Mouse (Mus musculus): ENCODE results near the gene 1700003E16Rik.

Gene 1700003E16Rik

DNA sequence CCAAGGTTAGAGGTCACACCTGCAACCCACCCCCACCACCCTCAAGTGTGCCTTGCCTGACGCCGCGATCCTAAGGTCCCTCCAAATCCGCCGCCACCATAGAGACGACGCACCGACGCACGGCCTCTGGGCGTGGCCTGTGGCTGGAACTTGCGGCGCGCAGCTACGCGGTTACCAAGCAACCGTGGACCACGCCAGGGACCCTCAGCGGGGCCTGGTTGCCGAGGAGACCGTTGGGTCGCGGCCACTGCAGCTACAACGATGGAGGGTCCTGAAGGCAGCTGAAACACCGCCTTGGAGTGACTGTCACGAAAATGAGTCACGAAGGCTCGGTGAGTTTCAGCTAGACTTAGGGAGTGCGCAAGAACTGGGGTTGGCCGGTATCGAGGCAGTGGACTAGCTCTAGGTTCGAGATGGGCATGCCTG is at the start of gene 1700003E16Rik, which contains the start of gene Wdr54:
Gene 1700003E16Rik, plus strand, starts transcription at position 146 of the 426 bp plus-strand sequence.
Gene Wdr54, minus strand, starts transcription at position 139 of the 426 bp plus-strand sequence.
- DNase-seq (ENCODE audit: low spot score): no peak

DNA sequence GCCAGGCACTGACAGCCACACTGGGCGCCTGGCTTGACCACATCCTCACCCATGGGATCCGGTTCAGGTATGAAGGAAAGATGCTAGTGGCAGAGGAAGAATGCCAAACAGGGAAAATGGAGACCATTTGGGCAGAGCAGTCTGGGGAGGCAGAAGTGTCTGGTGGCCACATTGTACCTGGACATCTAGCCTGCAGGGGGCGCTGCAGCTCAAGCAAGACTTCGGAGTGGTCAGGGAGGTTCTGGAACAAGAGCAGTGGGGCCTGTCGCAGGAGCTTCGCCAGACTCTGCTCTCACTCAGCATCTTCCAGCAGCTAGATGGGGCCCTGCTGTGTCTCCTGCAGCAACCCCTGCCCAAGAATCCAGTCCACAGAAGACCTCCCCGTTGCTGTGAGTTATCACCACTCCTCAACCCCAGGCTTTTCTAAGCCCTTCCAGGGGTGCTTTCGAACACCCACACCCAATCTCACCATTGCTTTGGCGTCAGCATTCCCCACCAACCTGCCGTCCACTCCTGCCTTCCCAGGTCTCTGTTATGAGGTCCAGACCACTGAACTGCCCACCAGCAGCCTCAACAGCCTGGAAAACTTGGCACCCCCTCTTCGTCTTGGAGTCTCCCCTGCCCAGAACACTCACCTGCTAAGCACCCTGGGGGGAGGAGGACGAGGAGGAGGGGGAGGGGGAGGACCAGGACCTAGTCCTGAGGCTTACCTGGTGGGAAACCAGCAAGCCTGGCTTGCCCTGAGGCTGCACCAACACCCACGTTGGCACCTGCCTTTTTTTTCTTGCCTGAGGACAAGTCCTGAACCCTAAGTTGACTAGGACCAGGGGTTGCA is 48.4 kb upstream of the 1700003E16Rik start:
- peak; percentile 77 for DNase-seq (ENCODE audit: low spot score)

DNA sequence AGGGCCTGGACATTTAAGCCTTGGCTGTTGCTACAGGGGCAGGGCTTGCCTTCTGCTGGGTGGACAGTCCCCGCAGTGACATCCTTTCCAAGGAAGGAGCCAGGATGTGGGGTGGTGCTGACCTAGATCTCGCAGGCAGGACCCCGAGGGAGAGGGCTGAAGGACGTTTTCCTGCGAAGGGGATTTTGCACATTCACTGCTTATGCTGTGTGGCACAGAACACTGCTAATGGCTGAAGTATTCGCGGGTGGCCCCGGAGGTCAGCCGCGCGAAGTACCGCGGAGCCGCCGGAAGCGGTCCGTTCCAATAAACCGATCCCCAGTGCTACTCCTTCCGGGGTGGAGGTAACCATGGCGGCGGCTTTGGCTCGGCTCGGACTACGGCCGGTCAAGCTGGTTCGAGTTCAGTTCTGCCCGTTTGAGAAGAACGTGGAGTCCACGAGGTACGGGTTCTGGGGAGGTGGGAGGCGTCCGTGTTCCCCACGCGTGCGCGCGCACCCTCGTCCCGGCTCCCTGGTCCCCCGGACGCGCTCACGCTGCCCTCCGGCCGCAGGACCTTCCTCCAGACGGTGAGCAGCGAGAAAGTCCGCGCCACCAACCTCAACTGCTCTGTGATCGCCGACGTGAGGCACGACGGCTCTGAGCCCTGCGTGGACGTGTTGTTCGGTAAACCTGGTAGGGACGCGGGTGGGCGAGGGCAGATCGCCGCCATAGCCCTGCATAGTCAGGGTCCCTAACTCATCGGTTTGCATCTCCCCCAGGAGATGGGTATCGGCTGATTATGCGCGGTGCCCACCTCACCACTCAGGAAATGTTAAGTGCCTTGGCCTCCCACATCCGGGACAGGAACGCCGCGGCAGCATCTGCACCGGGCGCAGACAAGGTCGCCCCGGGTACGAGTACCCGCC is 47.2 kb upstream of the 1700003E16Rik start, which contains the start of gene Mrpl53:
Gene Mrpl53, plus strand, starts transcription at position 279 of the 907 bp plus-strand sequence.
- peak; percentile 61 for DNase-seq (ENCODE audit: low spot score)

GRCm38 (mm10) chr6:83111510-83112136 is 44.6 kb upstream of the 1700003E16Rik start:
- DNase-seq (ENCODE audit: low spot score): no peak

GRCm38 (mm10) chr6:83115011-83115671 is 41.1 kb upstream of the 1700003E16Rik start, which contains the start of gene Mogs:
Gene Mogs, plus strand, starts transcription at chr6:83115496.
- peak; percentile 88 for DNase-seq (ENCODE audit: low spot score)

DNA sequence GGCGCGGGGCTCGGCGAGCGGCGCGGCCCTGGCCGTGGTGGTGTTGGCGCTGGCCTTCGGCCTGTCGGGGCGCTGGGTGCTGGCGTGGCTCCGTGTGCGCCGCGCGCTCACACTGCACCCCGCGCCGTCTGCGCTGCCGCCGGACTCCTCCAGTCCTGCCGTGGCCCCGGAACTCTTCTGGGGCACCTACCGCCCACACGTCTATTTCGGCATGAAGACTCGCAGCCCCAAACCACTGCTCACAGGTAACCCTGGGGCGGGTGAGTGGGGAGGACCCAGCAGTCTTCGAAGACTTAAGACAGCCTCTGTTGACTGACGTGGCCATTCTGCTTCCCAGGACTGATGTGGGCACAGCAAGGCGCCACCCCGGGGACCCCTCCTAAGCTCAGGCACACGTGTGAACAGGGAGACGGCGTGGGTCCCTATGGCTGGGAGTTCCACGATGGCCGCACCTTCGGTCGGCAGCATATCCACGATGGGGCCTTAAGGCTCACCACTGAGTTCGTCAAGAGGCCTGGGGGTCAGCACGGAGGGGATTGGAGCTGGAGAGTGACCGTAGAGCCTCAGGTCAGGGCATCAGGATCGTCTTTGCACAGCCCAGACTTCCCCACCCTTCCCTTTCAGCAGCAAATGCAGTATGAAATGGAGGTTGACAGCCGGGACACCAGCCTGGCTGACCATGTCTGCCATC is 40.4 kb upstream of the 1700003E16Rik start:
- no peak for DNase-seq (ENCODE audit: low spot score)

GRCm38 (mm10) chr6:83116373-83117164 is 39.6 kb upstream of the 1700003E16Rik start:
- no peak for DNase-seq (ENCODE audit: low spot score)

DNA sequence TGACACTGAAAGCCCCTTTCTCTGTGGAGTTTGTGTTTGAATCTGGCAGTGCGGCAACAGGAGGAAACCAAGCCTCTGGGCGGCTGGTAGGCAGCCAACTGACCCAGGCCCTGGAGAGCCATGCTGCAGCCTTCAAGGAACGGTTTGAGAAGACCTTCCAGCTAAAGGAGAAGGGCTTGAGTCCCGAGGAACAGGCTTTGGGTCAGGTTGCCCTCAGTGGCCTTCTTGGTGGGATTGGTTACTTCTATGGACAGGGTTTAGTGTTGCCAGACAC is 39.1 kb upstream of the 1700003E16Rik start:
- DNase-seq (ENCODE audit: low spot score): no peak

DNA sequence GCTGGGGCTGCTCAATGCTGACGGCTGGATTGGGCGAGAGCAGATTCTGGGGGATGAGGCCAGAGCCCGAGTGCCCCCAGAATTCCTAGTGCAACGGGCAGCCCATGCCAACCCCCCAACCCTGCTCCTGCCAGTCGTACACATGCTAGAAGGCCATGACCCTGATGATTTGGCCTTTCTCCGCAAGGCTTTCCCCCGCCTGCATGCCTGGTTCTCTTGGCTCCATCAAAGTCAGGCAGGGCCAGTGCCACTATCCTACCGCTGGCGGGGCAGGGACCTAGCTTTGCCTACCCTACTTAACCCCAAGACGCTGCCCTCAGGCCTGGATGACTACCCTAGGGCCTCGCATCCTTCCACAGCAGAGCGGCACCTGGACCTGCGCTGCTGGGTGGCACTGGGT is 38.6 kb upstream of the 1700003E16Rik start:
- DNase-seq (ENCODE audit: low spot score): no peak

DNA sequence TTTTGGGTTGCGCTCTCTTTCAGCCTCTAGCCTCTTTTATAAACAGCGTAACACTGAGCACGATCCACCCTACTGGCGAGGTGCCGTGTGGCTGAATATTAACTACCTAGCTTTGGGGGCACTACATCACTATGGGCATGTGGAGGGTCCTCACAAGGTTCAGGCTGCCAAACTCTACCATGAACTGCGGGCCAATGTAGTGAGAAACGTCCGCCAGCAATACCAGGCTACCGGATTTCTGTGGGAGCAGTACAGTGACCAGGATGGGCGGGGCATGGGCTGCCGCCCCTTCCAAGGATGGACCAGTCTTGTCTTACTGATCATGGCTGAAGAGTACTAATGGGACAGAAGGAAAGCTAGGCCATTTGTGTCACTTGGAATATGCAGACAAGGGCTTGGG is 37.8 kb upstream of the 1700003E16Rik start:
- DNase-seq (ENCODE audit: low spot score): no peak

DNA sequence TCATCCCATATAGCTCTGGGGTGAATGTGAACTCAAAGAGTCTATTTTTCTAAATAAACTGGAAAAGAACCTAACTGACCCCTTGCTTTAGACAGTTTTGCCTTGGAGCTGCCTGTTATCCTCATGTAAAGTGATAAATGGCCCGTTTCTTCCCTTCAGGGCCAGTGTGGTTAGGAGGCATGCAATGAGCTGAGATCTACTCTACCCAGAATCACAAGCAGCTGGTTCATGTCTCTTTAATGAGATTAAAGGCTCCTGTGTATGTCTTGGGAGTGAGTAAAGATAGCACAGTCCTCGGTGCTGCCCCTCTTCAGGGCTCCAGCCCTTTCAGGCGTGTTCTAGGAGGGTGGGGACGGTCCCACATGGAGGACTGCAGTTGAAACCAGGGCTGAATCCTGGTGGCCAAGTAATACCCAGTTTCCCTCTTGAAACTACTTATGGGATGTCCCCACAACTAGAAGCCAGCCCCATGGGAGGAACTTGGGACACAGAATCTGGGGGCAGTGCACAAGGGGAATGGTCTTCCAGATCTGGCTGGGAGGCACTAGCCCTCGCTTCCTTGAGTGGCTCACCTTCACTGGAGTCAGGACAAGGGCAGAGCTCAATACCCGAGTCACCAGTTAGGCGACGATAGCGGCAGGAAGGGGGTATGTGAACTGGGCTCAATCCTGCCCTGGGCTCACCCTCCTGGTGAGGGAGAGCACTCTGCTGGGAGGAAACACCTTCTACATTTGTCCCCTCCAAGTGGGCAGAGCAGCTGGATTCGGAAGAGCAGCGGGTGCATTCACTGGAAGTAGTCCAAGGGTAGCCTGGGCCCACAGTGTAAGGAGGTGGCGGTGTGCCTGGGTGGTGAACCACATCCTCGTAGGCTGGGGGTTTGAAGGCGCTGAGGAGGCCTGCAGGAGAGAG is 37.1 kb upstream of the 1700003E16Rik start:
- no peak for DNase-seq (ENCODE audit: low spot score)

DNA sequence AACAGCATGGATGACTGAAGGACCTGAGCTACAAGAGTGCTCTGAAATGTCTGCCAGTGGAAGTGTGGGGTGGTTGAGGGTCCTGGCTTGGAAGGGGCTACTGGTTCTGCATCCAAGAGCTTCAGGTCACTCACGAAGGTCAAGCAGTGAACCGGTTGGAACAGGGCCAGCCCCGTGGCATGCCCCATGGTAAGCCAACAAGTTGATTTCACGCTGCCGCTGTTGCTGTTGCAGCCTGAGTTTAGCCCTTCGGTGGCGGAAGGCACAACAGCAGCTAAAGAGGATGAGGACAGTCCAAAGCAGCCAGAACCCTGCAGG is 36.5 kb upstream of the 1700003E16Rik start:
- DNase-seq (ENCODE audit: low spot score): no peak

GRCm38 (mm10) chr6:83120930-83121862 is 35.0 kb upstream of the 1700003E16Rik start, which contains the start of gene Wbp1:
Gene Wbp1, minus strand, starts transcription at chr6:83121559.
- peak; percentile 88 for DNase-seq (ENCODE audit: low spot score)

- no peak for DNase-seq (ENCODE audit: low spot score)
Measured at GRCm38 (mm10) chr6:83121863-83122710, 34.1 kb upstream of the 1700003E16Rik start.

DNA sequence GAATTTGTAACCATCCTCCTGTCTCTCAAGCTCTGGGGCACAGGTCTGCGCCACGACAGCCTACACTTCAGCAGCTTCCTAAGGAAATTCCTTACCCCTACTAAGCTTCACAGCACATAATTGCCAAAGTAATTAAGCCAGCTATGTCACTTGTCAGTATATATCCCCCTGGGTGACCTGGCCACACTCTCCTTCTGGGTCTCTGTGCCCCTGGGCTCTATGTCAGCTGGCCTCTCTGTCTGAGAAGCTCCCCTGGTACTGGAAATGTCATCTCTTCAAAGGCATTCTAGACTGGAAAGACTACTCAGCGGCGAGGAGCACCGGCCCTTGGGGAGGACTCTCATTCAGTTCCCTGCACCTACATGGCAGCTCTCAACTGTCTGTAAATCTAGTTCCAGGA is 33.2 kb upstream of the 1700003E16Rik start:
- DNase-seq (ENCODE audit: low spot score): no peak

DNA sequence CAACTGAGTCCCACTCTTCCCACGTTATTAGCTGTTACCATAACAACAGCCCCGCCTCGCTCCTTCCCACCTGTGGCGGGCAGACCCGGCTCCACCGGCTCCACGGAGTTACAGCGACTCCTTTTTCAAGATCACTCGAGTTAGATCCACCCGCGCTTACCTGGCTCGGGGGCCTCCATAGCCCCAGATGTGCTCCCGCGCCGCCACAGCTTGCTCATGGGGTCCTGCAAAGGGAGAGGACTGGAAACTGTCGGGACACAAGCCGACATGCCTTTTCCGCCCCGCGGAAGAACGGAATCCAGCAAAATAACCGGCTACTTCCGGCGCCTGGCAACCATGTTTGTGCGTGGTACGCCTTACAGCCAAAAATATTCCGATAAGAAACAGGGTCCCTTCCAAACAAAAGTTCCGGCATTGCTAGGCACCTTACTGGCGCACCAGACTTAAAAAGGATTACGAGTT is 31.3 kb upstream of the 1700003E16Rik start:
- DNase-seq (ENCODE audit: low spot score): peak; percentile 83

DNA sequence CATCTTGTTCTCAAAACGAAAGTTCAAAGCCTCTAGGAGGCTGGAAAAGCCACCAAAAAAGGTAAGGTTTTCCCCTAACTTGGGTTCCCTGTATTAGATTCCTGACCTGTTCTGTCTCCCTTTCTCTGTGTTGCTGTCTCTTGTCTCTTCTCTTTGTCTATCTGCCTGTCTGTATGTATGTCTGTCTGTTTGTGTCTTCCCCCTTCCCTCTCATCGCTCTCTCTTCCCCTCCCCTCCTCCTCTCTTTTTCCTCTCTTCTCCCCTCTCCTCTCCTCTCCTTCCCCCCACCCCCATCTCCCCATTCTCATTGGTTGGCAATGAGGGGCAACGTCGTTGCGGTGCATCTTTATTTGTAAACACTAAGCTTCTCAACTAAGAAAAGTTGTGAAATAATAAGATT is 30.9 kb upstream of the 1700003E16Rik start, which contains the start of gene Ino80b:
Gene Ino80b, minus strand, starts transcription at position 101 of the 400 bp plus-strand sequence.
- DNase-seq (ENCODE audit: low spot score): no peak
